Comparison of ENCODE assay signal across 13 mouse cellular contexts in genomic region chr15:83410270-83410669, GRCm38 (mm10). TPM values are rescaled to one million over a fixed set of nuclear protein-coding genes. Genes with fewer than 3 reads are reported as not detected.
DNase-seq lines count a peak whose midpoint lies in the region; ATAC-seq and TF ChIP-seq lines count a peak whose summit lies in the region.
"Had no signal": no experiment of that assay in that cellular context is flagged by ENCODE, and none has a peak within 500 bp of the region (broad histone marks: within the 10 kb centered on the region; RNA-seq: fewer than 3 reads in every experiment).

No protein-coding gene starts in this region.

- no peak for DNase-seq in limb, embryonic 10.5 days (ENCODE audit: low spot score)
- peak; percentile 61 to 74 for DNase-seq in adrenal gland, postnatal 36 days
- DNase-seq in liver, embryonic 14.5 days (ENCODE audit: low read depth in 3 of 3, low spot score in 3 of 3) = no peak
- DNase-seq in layer of hippocampus, adult 9-11 months = no peak
- DNase-seq in c-Kit-positive CD71-positive TER-119-positive erythroid progenitor cells, embryonic 14.5 days (ENCODE audit: low spot score) = no peak
- no peak for DNase-seq in testis, postnatal 14 days (ENCODE audit: low spot score)
- DNase-seq: cerebellum, adult 18-20 months; right cerebral cortex, postnatal 14 days had no signal

- peaks cover 20% of the 10 kb centered on the region; the same call in 1 of the 2 replicates for H3K4me1 ChIP-seq in limb, embryonic 13.5 days
- peaks cover 10% of the 10 kb centered on the region for H3K4me1 ChIP-seq in limb, embryonic 10.5 days
- H3K4me1 ChIP-seq in liver, embryonic 14.5 days (replicated peaks; ENCODE audit: control insufficient read depth in 2 of 2, insufficient read depth in 2 of 2, low read length in 1 of 2) = peaks cover 0 to 11% of the 10 kb centered on the region in 2 experiments; a peak in 3 of 4 replicates
- H3K4me1 ChIP-seq: midbrain, embryonic 15.5 days had no signal

- TF ChIP-seq CTCF in C2C12 (IDR thresholded peaks at IDR 0.05; ENCODE audit: control insufficient read depth, insufficient read depth, insufficient read length) = no peak
- no peak for TF ChIP-seq CTCF in liver, embryonic 14.5 days (IDR thresholded peaks at IDR 0.05; ENCODE audit: low read depth)

- no peaks in the 10 kb centered on the region for H3K27me3 ChIP-seq in limb, embryonic 13.5 days
- no peaks in the 10 kb centered on the region for H3K27me3 ChIP-seq in limb, embryonic 10.5 days (ENCODE audit: low read depth, poor library complexity, severe bottlenecking)
- no peaks in the 10 kb centered on the region for H3K27me3 ChIP-seq in C2C12 (ENCODE audit: control insufficient read depth, insufficient read depth, insufficient read length)
- no peaks in the 10 kb centered on the region for H3K27me3 ChIP-seq in liver, embryonic 14.5 days (ENCODE audit: control insufficient read depth, insufficient read depth, low read length)
- H3K27me3 ChIP-seq: embryonic facial prominence, embryonic 12.5 days; midbrain, embryonic 15.5 days had no signal

- peaks cover 4% of the 10 kb centered on the region for H3K36me3 ChIP-seq in limb, embryonic 13.5 days
- H3K36me3 ChIP-seq in limb, embryonic 10.5 days = peaks cover 8% of the 10 kb centered on the region; the same call in 1 of the 2 replicates
- peaks cover 12% of the 10 kb centered on the region for H3K36me3 ChIP-seq in C2C12 (ENCODE audit: control insufficient read depth, insufficient read depth)
- H3K36me3 ChIP-seq in liver, embryonic 14.5 days (replicated peaks; ENCODE audit: control insufficient read depth, insufficient read depth, low read depth) = no peaks in the 10 kb centered on the region; the same call in 1 of the 2 replicates
- H3K36me3 ChIP-seq: embryonic facial prominence, embryonic 12.5 days; midbrain, embryonic 15.5 days had no signal

- 0 out of 2 replicates have a peak overlapping the region, but pooled peaks have one; percentile 22 for H3K27ac ChIP-seq in limb, embryonic 13.5 days
- H3K27ac ChIP-seq in limb, embryonic 10.5 days = no peak overlapping the region
- peak overlapping the region; percentile 8; the same call in 1 of the 2 replicates for H3K27ac ChIP-seq in liver, embryonic 14.5 days
- H3K27ac ChIP-seq: embryonic facial prominence, embryonic 12.5 days; midbrain, embryonic 15.5 days had no signal

- H3K9me3 ChIP-seq in limb, embryonic 13.5 days = no peaks in the 10 kb centered on the region
- H3K9me3 ChIP-seq in limb, embryonic 10.5 days (replicated peaks) = no peaks in the 10 kb centered on the region
- H3K9me3 ChIP-seq in liver, embryonic 14.5 days (ENCODE audit: control insufficient read depth, low read length) = no peaks in the 10 kb centered on the region
- H3K9me3 ChIP-seq: embryonic facial prominence, embryonic 12.5 days; midbrain, embryonic 15.5 days had no signal

- no peak for ATAC-seq in limb, embryonic 13.5 days (ENCODE audit: low FRiP score, low read depth)
- ATAC-seq in liver, embryonic 14.5 days (ENCODE audit: insufficient read depth) = no peak
- ATAC-seq: intestine, embryonic 16.5 days; midbrain, embryonic 15.5 days had no signal

- peaks cover 90% of the 10 kb centered on the region for H3K79me3 ChIP-seq in C2C12 (ENCODE audit: low read depth)

- no peak overlapping the region for H3K4me3 ChIP-seq in limb, embryonic 13.5 days
- H3K4me3 ChIP-seq in limb, embryonic 10.5 days = no peak overlapping the region
- H3K4me3 ChIP-seq in C2C12 (ENCODE audit: insufficient read depth, poor library complexity, severe bottlenecking) = no peak overlapping the region
- H3K4me3 ChIP-seq in liver, embryonic 14.5 days (ENCODE audit: insufficient read depth in 1 of 2, low read depth in 2 of 2, low read length in 2 of 2) = no peak overlapping the region
- H3K4me3 ChIP-seq: embryonic facial prominence, embryonic 12.5 days; midbrain, embryonic 15.5 days had no signal

- no peak overlapping the region for H3K9ac ChIP-seq in limb, embryonic 13.5 days
- H3K9ac ChIP-seq in liver, embryonic 14.5 days (replicated peaks) = no peak overlapping the region
- H3K9ac ChIP-seq: embryonic facial prominence, embryonic 12.5 days; midbrain, embryonic 15.5 days had no signal

- WGBS in limb, embryonic 13.5 days = 70% methylated on average over 6 of the region's 6 CpGs
- WGBS in limb, embryonic 10.5 days = 83% methylated on average over 6 of the region's 6 CpGs
- WGBS in liver, embryonic 14.5 days (ENCODE audit: insufficient replicate concordance) = 53% methylated on average over 6 of the region's 6 CpGs

- H3K4me2 ChIP-seq in limb, embryonic 13.5 days (replicated peaks) = no peak overlapping the region
- no peak overlapping the region for H3K4me2 ChIP-seq in liver, embryonic 14.5 days (ENCODE audit: low read depth)
- H3K4me2 ChIP-seq: embryonic facial prominence, embryonic 12.5 days; midbrain, embryonic 15.5 days had no signal

- no peak for TF ChIP-seq EP300 in liver, embryonic 14.5 days (IDR thresholded peaks at IDR 0.05; ENCODE audit: low read depth)

- peak overlapping the region; percentile 5 for H3ac ChIP-seq in C2C12 (ENCODE audit: control insufficient read depth, insufficient read length, low read depth)

- H3K79me2 ChIP-seq in C2C12 (ENCODE audit: control insufficient read depth, insufficient read depth) = peaks cover 94% of the 10 kb centered on the region

TF ChIP-seq in C2C12, 6 proteins besides CTCF, POLR2A, EP300 and RAD21:
- TF ChIP-seq MYOG (IDR thresholded peaks at IDR 0.05; ENCODE audit: control insufficient read depth, extremely low read depth, insufficient read length) (no peak), MAX (IDR thresholded peaks at IDR 0.05) (peak; percentile 34), FOSL1 (IDR thresholded peaks at IDR 0.05; ENCODE audit: insufficient read depth, low read length, poor library complexity, severe bottlenecking) (peak; percentile 12), CEBPB (IDR thresholded peaks at IDR 0.05; ENCODE audit: low read depth) (no peak), USF1 (IDR thresholded peaks at IDR 0.05; ENCODE audit: low read depth) (peak; percentile 50), MYOD1 (IDR thresholded peaks at IDR 0.05; ENCODE audit: control insufficient read depth, insufficient read length, low read depth) (peak; percentile 29)

RNA-seq across cellular contexts. Expression of gene Pacsin2, which starts 54.1 kb away (rescaled TPM):
- 51.8 and 53.3 TPM in 2 replicates for polyA plus RNA-seq in limb, embryonic 13.5 days (2015; fragmentation: Nextera tagmentation; extraction: Ambion mirVana)
- polyA plus RNA-seq in limb, embryonic 10.5 days (2016; fragmentation: Nextera tagmentation; extraction: Ambion mirVana) = 56.9 and 61.0 TPM in 2 replicates
- 101 TPM for polyA plus RNA-seq in C2C12 (2012; fragmentation: generic; extraction: Trizol)
- total RNA-seq in adrenal gland, postnatal 36 days (2021) = 10 to 100 TPM; 85.6 to 94.3 TPM
- 30.1 and 39.7 TPM in 2 replicates for polyA plus RNA-seq in liver, embryonic 14.5 days (2012; rRNA removed)
- 32.8 and 37.6 TPM in 2 replicates for polyA plus RNA-seq in liver, embryonic 14.5 days (2014; fragmentation: Nextera tagmentation; extraction: Ambion mirVana)

Comparison
In these comparisons a context has a peak if more than half of its experiments do, and no peak if none do; other contexts are left out.
1. DNase-seq: peak in adrenal gland, postnatal 36 days (2 of 2); none in limb, embryonic 10.5 days (single experiment), liver, embryonic 14.5 days (0 of 3), layer of hippocampus, adult 9-11 months (single experiment), c-Kit-positive CD71-positive TER-119-positive erythroid progenitor cells, embryonic 14.5 days (single experiment) and testis, postnatal 14 days (single experiment).